Mouse (Mus musculus): ENCODE results near the gene Luzp4. TPM values are rescaled to one million over a fixed set of nuclear protein-coding genes. Genes with fewer than 3 reads are reported as not detected.

The Luzp4 gene
- polyA plus RNA-seq (2014; fragmentation: Illumina TruSeq; extraction: RNeasy Lipid Tissue Mini Kit (QIAGEN cat#74804); ENCODE audit: low replicate concordance), result not detected

GRCm38 (mm10) chrX:148857340-148857739, at the start of gene Luzp4:
Gene Luzp4, plus strand, starts transcription at chrX:148857640.

Other genes starting within 250 kb of the Luzp4 start
- not detected for gene Gm8334, start 242.5 kb upstream of the Luzp4 start, polyA plus RNA-seq (2014; fragmentation: Illumina TruSeq; extraction: RNeasy Lipid Tissue Mini Kit (QIAGEN cat#74804); ENCODE audit: low replicate concordance)
- gene Gm15127, start 194.0 kb upstream of the Luzp4 start, polyA plus RNA-seq (2014; fragmentation: Illumina TruSeq; extraction: RNeasy Lipid Tissue Mini Kit (QIAGEN cat#74804); ENCODE audit: low replicate concordance), result not detected
- not detected for gene Ott, start 216.6 kb downstream of the Luzp4 start, polyA plus RNA-seq (2014; fragmentation: Illumina TruSeq; extraction: RNeasy Lipid Tissue Mini Kit (QIAGEN cat#74804); ENCODE audit: low replicate concordance)

Measured in small intestine, adult 10 weeks (tissue).